Mouse (Mus musculus): ENCODE measurements at regions not wholly inside any gene's neighbourhood (a gene's known extent, or its start where the extent isn't known, plus 50 kb on each side); places are given as distances from the start of the nearest gene placed in this dataset.

DNA sequence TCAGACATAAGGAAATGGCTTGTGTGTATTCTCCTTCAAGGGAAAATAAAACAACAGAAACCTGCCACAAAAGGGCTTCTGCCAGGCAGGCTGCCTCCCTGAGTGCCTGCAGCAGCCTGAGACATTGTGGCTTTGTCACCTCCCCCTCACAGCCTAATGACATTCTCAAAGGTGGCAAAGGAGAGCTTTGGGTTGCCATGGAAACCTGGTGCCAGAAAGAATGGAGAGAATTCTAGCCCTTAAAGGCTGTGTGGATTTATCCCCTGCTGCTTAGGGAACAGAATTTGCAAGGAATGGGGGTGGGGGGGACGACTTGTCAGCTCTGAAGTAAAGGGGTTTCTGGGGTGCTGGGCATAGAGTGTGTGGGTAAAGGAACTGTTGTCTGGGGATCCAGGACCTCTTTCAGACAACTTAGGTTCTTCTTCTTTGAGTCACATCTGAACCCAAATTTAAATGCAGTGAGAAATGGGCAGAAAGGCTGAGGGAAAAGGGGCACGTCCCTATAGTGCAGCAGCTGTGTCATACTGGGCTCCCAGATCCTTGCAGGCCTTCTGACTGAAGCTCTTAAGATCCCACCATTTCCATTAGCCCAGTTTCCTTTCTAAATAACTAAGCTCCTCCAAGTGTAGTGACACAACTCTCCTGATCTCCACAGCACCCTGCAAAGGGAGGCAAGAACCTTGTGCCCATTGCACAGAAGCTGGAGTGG lies 86.8 kb downstream of the Il9r start:
- no peak for TF ChIP-seq CTCF (IDR thresholded peaks at IDR 0.05)
- no peak for TF ChIP-seq POLR2A (IDR thresholded peaks at IDR 0.05; ENCODE audit: insufficient read depth, low read depth, low read length)
- no peak for TF ChIP-seq EP300 (IDR thresholded peaks at IDR 0.05; ENCODE audit: insufficient read depth, low read depth, low read length)
